Mouse (Mus musculus): ENCODE measurements around the gene Gm17655. TPM values are rescaled to one million over a fixed set of nuclear protein-coding genes. Genes with fewer than 3 reads are reported as not detected.
A peak's percentile ranks its signal among the peaks of the same experiment; 100 is the strongest.

Gm17655 gene
- polyA plus RNA-seq, 1 experiment = 0.13 TPM

DNA sequence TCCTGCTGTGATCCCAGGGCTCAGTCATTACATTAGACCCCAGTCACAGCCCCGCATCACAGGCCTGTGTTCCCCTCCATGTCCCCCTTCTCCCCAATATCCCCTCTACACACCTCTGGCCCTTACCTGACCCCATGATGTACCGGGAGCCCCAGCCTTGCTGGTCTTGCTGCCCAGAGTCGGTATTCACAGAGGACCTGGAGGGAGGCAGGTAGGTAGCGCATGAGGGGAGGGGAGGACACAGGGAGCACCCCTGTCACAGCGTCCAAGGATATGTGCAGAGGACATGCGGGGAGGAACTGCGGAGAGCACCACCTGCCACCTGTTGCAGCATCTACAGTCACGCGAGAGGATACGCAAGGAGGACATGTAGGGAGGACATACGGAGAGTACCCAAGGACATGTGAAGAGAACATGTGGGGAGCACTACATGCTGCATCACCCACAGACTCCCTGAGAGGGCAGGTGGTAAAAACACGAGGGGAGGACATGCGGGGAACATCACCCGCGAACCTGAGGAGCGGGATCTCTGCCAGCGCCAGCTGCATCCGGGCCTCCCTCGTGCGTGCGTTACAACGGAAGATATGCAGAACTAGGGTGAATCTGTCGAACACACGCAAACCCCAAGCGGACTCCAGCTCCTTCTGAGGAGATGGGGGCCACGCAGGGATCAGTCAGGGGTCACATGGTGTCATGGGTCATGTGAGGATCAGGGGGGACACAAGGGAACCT lies 34.0 kb upstream of the Gm17655 start:
- no peak for TF ChIP-seq POLR2A (IDR thresholded peaks at IDR 0.05; ENCODE audit: insufficient read length, low read depth)
- TF ChIP-seq E2F4 (IDR thresholded peaks at IDR 0.05; ENCODE audit: insufficient read depth) = no peak
- no peak for TF ChIP-seq USF1 (IDR thresholded peaks at IDR 0.05; ENCODE audit: low read depth)
- no peak for TF ChIP-seq REST (IDR thresholded peaks at IDR 0.05; ENCODE audit: insufficient read depth, insufficient read length)
- TF ChIP-seq POLR2AphosphoS2 (IDR thresholded peaks at IDR 0.05; ENCODE audit: insufficient read length, low read depth) = no peak
- TF ChIP-seq MAX (IDR thresholded peaks at IDR 0.05; ENCODE audit: low read depth) = no peak
- no peak for TF ChIP-seq MYOG (IDR thresholded peaks at IDR 0.05; ENCODE audit: control insufficient read depth in 1 of 3, insufficient read depth in 1 of 3, insufficient read length in 2 of 3, low read depth in 2 of 3)
- no peak for TF ChIP-seq TCF3 (IDR thresholded peaks at IDR 0.05; ENCODE audit: insufficient read length, low read depth)
- no peak for TF ChIP-seq TCF12 (IDR thresholded peaks at IDR 0.05; ENCODE audit: insufficient read depth, poor library complexity, severe bottlenecking)
- TF ChIP-seq CEBPB (IDR thresholded peaks at IDR 0.05; ENCODE audit: insufficient read depth, poor library complexity, severe bottlenecking) = no peak
- TF ChIP-seq SRF (IDR thresholded peaks at IDR 0.05; ENCODE audit: control insufficient read depth, insufficient read length, low read depth) = no peak
- TF ChIP-seq MYOD1 (IDR thresholded peaks at IDR 0.05; ENCODE audit: control insufficient read depth in 1 of 3, insufficient read length in 2 of 3, low read depth in 2 of 3) = no peak
- Histone ChIP-seq H3ac (ENCODE audit: control insufficient read depth, insufficient read length) (peak overlapping the region; percentile 63), H3K36me3 (ENCODE audit: control insufficient read depth, insufficient read depth) (peaks cover 4% of the 10 kb centered on the region), H3K79me2 (ENCODE audit: control insufficient read depth, insufficient read depth) (peaks cover 17% of the 10 kb centered on the region), H3K4me2 (ENCODE audit: low read depth) (peak overlapping the region; percentile 68), H3K27me3 (ENCODE audit: control insufficient read depth, insufficient read depth, insufficient read length) (no peaks in the 10 kb centered on the region), H3K4me3 (peak overlapping the region; percentile 84)

DNA sequence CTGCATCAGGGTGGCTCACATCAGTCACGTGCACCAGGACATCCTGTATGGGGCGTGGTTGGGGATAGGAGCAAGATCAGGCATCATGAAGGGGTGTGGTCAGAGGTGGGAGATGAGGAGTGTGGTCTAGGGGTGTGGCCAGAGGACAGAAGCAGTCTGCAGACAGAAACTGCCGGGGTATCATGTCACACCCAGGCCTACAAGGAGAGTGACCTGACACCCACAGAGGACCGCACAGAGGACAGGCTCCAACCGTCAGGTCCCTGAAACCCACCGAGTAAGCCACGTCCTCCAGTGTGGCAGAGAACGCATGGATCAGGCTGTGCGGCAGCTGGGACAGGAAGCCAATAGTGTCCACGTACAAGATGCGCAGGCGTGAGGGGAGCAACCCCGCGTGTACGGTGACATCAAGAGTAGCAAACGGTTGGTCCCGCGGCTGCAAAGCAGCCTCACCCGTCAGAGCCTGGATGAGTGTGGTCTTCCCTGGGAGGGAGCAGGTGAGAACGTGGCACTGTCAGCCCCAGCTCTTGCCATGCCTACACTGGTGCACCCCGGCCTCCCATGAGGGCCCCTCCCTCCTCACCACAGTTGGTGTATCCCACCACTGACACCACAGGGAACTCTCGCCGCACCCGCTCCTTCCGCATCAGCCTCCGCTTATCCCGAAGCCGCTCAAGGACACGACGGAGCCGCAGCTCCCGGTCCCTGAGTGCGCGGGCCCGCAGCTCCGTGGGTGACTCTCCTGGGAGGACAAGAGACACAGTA lies 32.5 kb upstream of the Gm17655 start:
- Histone ChIP-seq H3K4me3 (no peak overlapping the region), H3K4me2 (ENCODE audit: low read depth) (no peak overlapping the region), H3ac (ENCODE audit: control insufficient read depth, insufficient read length) (no peak overlapping the region), H3K79me2 (ENCODE audit: control insufficient read depth, insufficient read depth) (peaks cover 17% of the 10 kb centered on the region), H3K27me3 (ENCODE audit: control insufficient read depth, insufficient read depth, insufficient read length) (no peaks in the 10 kb centered on the region), H3K36me3 (ENCODE audit: control insufficient read depth, insufficient read depth) (peaks cover 4% of the 10 kb centered on the region)
- no peak for TF ChIP-seq E2F4 (IDR thresholded peaks at IDR 0.05; ENCODE audit: insufficient read depth)
- no peak for TF ChIP-seq SRF (IDR thresholded peaks at IDR 0.05; ENCODE audit: control insufficient read depth, insufficient read length, low read depth)
- no peak for TF ChIP-seq MYOD1 (IDR thresholded peaks at IDR 0.05; ENCODE audit: control insufficient read depth in 1 of 3, insufficient read length in 2 of 3, low read depth in 2 of 3)
- TF ChIP-seq MAX (IDR thresholded peaks at IDR 0.05; ENCODE audit: low read depth) = no peak
- no peak for TF ChIP-seq POLR2AphosphoS2 (IDR thresholded peaks at IDR 0.05; ENCODE audit: insufficient read length, low read depth)
- TF ChIP-seq REST (IDR thresholded peaks at IDR 0.05; ENCODE audit: insufficient read depth, insufficient read length) = no peak
- no peak for TF ChIP-seq TCF3 (IDR thresholded peaks at IDR 0.05; ENCODE audit: insufficient read length, low read depth)
- TF ChIP-seq MYOG (IDR thresholded peaks at IDR 0.05; ENCODE audit: control insufficient read depth in 1 of 3, insufficient read depth in 1 of 3, insufficient read length in 2 of 3, low read depth in 2 of 3) = no peak
- no peak for TF ChIP-seq CEBPB (IDR thresholded peaks at IDR 0.05; ENCODE audit: insufficient read depth, poor library complexity, severe bottlenecking)
- no peak for TF ChIP-seq TCF12 (IDR thresholded peaks at IDR 0.05; ENCODE audit: insufficient read depth, poor library complexity, severe bottlenecking)
- no peak for TF ChIP-seq USF1 (IDR thresholded peaks at IDR 0.05; ENCODE audit: low read depth)
- TF ChIP-seq POLR2A (IDR thresholded peaks at IDR 0.05; ENCODE audit: insufficient read length, low read depth) = no peak

DNA sequence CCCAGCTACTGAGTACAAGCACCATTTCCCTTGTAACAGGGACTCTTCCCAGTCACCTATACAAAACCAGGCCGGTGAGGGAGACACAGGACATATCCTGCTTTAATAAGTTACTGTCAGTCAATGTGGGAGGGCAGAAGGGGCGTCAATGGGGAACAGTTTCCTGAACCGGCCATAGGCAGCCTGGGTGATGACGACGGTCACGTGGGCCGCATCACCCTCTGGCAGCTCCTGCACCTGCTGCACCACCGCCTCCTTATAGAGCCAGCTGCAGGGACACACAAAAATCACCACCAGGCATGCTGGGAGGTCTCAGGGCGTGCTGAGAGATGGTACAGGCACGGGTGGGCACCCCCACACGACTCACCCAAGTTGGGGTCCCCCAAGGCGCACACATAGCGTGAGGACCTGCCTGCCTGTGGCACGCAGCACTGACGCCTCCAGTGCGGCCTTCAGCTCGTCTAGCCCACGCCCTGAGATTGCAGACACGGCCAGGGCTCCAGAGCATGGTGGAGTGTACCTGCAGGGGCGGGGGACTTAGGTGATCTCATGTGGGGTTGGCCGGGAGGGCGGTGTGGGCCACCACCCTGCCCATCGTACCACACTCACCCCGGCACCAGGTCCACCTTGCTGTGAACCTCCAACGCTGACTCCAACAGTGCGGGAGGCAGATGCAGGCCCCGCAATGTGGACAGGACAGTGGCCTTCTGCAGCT lies 31.7 kb upstream of the Gm17655 start:
- no peak for TF ChIP-seq MYOD1 (IDR thresholded peaks at IDR 0.05; ENCODE audit: control insufficient read depth in 1 of 3, insufficient read length in 2 of 3, low read depth in 2 of 3)
- TF ChIP-seq TCF12 (IDR thresholded peaks at IDR 0.05; ENCODE audit: insufficient read depth, poor library complexity, severe bottlenecking) = no peak
- Histone ChIP-seq H3ac (ENCODE audit: control insufficient read depth, insufficient read length) (no peak overlapping the region), H3K36me3 (ENCODE audit: control insufficient read depth, insufficient read depth) (peaks cover 4% of the 10 kb centered on the region), H3K4me2 (ENCODE audit: low read depth) (no peak overlapping the region), H3K4me3 (no peak overlapping the region), H3K27me3 (ENCODE audit: control insufficient read depth, insufficient read depth, insufficient read length) (no peaks in the 10 kb centered on the region), H3K79me2 (ENCODE audit: control insufficient read depth, insufficient read depth) (peaks cover 17% of the 10 kb centered on the region)

DNA sequence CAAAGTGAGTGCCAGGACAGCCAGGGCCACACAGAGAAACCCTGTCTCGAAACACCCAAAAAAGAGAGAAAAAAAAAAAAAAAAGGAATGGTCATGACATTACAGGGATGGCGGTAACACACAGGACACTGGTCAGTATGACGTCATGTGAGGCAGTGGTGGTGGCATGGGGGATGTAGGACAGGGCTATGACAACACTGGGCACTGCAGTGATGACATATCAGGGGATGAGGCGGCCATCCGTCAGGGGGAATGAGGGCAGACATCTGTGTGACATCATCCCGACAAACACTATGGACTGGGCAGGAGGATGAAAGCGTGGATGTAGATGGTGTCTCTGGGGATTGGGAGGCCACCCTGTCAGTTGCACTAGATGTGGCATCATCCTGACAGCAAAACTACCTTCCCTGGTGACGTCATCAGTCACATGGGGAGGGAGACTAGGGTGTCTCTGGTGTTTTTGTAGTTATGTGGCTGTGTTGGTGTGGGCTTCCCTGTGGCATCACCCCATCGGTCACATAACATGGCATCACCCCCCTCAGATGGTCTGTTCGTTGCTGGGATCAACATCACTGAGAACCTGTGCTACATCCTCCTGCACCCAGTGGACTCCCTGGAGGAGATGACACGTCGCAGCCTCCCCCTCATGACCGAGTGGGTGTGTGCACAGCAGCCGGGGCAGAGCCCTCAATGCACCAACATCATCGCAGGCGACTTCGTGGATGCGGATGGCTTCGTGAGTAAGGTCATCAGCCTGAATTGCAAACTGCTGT lies 30.7 kb upstream of the Gm17655 start:
- Histone ChIP-seq H3ac (ENCODE audit: control insufficient read depth, insufficient read length) (no peak overlapping the region), H3K4me3 (no peak overlapping the region), H3K4me2 (ENCODE audit: low read depth) (no peak overlapping the region), H3K27me3 (ENCODE audit: control insufficient read depth, insufficient read depth, insufficient read length) (no peaks in the 10 kb centered on the region), H3K36me3 (ENCODE audit: control insufficient read depth, insufficient read depth) (peaks cover 4% of the 10 kb centered on the region), H3K79me2 (ENCODE audit: control insufficient read depth, insufficient read depth) (peaks cover 17% of the 10 kb centered on the region)
- TF ChIP-seq CEBPB (IDR thresholded peaks at IDR 0.05; ENCODE audit: insufficient read depth, poor library complexity, severe bottlenecking) = no peak
- no peak for TF ChIP-seq TCF3 (IDR thresholded peaks at IDR 0.05; ENCODE audit: insufficient read length, low read depth)
- TF ChIP-seq MYOG (IDR thresholded peaks at IDR 0.05; ENCODE audit: control insufficient read depth in 1 of 3, insufficient read depth in 1 of 3, insufficient read length in 2 of 3, low read depth in 2 of 3) = no peak
- TF ChIP-seq USF1 (IDR thresholded peaks at IDR 0.05; ENCODE audit: low read depth) = no peak
- TF ChIP-seq REST (IDR thresholded peaks at IDR 0.05; ENCODE audit: insufficient read depth, insufficient read length) = no peak
- no peak for TF ChIP-seq TCF12 (IDR thresholded peaks at IDR 0.05; ENCODE audit: insufficient read depth, poor library complexity, severe bottlenecking)
- TF ChIP-seq POLR2A (IDR thresholded peaks at IDR 0.05; ENCODE audit: insufficient read length, low read depth) = peak; percentile 11
- TF ChIP-seq SRF (IDR thresholded peaks at IDR 0.05; ENCODE audit: control insufficient read depth, insufficient read length, low read depth) = no peak
- TF ChIP-seq POLR2AphosphoS2 (IDR thresholded peaks at IDR 0.05; ENCODE audit: insufficient read length, low read depth) = peak; percentile 70
- no peak for TF ChIP-seq E2F4 (IDR thresholded peaks at IDR 0.05; ENCODE audit: insufficient read depth)
- no peak for TF ChIP-seq MYOD1 (IDR thresholded peaks at IDR 0.05; ENCODE audit: control insufficient read depth in 1 of 3, insufficient read length in 2 of 3, low read depth in 2 of 3)
